Mouse (Mus musculus) neural tube, embryonic 10.5 days (tissue): ENCODE data around the gene Cebpg.
A peak's percentile ranks its signal among the peaks of the same experiment; 100 is the strongest.

Source experiments
- DNase-seq: peaks from one replicate; pipeline ENCODE4 v3.0.0-alpha.2; 2017; ENCODE audit warnings: low spot score; ENCODE audit errors: extremely low spot score

Cebpg gene

DNA sequence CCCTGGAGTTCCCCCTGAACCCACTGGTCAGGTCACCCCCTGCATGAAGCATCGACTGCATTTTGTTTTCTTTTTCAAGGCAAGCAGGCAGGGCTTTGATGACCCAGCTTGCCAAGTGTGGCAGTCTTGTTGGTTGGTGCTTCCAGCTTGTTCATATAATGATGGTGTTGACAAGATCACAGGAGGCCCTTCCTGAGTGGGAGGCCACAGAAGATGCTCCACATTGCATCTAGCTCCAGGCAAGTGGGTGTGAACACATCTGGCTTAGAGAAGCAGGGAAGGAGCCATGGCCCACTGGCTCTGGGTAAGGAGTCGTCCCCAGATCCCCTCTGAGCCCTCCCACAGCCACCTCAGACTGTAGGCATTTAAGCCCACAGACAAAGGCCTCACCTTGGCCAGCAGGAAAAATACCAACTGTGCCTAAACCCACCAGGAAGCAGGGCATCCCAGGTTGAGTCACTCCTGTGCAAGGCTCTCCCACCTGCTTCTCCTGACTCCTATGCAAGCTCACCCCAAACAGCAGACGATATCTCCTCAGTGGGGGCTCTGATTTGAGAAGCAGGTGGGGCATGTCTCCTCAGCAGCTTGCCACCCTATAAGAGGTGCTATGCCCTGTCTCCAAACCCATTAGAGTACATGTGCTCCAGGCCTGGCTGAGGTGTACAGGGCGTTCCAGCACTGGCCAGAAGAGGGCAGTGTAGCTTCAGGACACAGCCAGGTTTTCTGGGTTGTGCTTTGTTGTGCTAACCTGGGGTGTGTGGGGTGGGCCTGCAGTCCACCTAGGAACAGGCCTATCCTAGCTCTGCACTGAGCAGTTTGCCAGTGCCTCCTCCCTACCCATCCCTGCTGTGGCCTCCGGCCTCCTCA lies 30.7 kb downstream of the Cebpg start:
- DNase-seq = peak; percentile 81

DNA sequence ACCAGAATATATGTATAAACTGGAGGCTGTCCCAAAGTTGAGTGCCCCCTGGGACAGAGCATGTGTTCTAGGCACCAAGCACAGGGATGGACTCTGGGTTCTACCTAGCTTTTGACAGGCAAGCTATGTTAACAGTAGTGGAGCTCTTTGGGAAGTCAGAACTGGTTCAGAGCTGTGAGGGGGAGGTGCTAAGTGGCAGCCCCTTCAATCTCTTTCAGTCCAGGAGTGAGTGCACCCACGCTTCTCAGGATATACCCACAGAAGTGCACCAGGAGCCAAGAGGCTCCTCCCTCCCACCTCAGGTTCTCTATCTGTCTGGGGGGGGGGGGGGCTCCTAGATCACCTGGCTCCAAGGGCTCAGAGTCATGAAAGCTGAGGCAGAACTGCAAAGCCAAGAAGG lies 31.9 kb downstream of the Cebpg start:
- DNase-seq = no peak

DNA sequence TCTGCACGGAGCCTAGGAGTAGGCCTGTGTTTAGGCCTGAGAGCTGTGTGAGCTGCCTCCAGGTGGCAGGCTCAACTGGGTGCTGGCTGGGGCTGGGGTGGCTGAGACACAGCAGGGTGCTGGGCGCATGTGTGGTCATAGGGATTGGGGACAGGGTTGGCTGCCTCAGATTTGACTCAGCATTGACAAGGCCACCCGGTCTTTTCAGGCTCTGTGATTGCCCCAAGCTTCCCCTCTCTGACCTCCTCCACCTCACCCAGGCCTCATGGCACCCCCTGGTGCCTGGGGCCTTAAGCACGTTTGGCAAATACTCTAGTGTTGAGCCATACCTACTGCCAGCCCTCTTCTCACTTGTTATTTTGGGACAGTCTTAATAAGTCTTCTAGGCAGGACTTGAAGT lies 33.1 kb downstream of the Cebpg start:
- no peak for DNase-seq

DNA sequence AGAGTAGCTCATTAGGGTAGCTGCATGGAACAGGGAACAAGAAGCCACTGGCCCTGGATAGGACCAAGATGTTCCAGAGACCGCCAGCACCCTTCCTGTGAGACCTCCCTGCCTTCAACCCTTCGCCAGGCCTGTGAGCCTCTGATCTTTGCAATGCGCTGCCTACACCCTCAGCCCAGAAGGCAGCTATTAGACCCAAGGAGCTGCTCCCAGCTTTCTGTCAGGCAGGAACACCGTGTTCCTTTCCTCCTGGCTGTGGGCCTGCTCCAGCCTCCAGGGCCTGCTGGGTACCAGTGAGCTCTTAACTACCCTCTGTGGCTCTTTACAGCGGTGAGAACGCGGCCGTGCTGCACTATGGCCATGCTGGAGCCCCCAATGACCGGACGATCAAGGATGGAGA lies 35.0 kb downstream of the Cebpg start:
- no peak for DNase-seq

DNA sequence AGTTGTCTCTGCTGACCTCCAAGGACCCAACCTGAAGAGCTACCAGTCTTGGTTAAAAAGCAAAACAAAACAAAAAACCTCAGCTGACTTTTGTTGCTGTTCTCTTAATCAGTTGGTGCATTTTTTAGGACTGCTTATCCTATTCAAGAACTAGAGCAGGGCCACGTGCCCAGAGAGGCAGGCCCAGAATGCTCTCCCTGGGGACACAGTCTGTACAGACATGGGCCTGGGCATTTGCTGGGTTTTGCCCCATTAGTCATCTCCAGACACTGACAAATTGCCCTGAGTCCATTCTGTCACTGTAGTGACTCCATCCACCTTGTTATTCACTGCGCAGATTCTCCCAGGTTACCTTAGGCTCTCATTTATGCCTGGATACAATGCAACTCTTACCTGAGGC lies 41.1 kb downstream of the Cebpg start:
- no peak for DNase-seq

DNA sequence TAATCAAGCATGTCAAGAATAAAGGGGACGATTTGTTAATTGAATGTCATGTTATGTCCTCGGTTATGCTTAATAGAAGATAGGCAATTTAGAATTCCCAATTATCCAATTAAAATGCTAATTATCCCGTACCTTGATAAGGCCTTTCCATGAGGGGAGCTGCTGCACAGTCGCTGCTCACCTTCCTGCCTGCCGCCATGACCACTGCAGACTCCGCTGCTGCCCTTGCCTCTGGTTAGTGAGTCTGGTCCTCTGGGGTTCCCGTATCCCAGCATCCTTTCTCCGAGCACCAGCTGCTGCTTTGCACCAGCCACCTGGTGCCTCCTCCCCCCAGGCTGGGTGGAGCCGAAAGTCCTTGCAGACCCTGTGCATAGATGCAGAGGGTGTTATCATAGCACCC lies 43.1 kb downstream of the Cebpg start:
- no peak for DNase-seq

DNA sequence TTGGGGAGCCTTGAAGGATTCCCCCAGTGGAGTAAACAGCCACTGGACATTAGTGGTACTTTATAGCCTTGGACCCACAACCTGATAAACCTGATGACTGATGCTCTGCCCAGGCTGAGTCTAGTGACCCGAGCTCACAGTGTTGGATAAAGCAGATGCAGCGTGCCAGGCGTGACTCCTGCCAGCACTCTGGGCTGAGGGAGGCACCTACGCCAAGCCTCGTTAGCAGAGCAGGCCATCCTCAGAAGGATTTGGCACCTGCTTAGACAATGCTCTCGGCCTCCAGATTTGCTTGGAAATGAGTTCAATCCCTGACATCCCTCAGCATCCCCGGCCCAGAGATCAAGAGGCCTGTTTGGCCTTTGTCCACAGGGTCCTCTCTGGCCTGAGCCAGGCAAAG lies 49.7 kb downstream of the Cebpg start:
- DNase-seq = no peak

DNA sequence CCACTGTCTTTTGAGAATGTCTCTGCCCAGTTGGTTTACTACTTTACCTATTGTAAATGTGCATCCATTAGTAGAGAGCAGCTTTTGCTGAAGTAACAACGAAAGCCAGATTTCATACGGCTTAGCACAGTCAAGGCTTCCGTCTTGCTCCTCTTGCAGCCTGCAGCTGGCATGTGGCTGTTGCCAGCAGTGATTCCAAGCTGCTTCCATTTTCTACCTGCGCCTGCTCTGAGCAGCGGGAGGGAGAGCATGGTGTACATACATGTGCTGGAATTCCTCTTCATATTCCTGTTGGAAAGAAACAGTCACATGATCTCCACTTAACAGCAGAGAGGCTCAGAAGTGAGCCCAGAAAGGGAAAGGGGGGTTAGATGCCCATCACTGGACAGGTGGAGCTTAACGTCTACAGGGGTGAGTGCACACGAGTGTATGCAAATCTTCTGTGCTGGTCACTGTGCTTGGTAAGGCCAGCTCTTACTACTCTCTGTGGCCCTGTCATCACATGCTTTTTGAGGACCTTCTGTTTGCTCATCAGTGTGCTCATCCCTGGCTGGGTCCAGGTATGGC lies 53.1 kb downstream of the Cebpg start:
- DNase-seq = no peak

DNA sequence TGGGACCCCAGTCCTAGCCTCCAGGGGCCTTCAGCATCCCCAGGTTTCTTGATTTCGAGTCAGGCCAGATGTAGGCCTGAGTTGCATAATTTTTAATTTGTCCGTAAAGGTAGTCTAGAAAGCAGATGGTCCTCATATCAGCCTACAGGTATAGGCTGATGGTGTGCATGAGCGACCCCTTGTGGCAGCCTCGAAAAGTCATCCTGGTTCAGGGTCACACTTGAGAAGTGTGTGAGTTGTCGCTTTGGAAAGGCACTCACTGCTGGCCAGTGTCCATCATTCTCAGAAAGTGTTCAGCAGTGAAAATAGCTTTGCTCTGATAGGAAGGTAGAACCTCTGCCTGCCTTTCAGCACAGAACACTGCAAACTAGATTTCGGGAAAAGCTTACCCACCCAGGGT lies 55.5 kb downstream of the Cebpg start:
- DNase-seq = peak; percentile 45
